Mouse (Mus musculus): Measurements from ENCODE around the gene Adprh. TPM values are rescaled to one million over a fixed set of nuclear protein-coding genes. Genes with fewer than 3 reads are reported as not detected.

The Adprh gene
- total and polyA plus RNA-seq, 3 experiments, result 23.4 to 27.9 (median 25.2) TPM

- peak overlapping the region; percentile 81 for H3K9ac ChIP-seq (ENCODE audit: low read depth, low read length)
- intact Hi-C loops (cut with DNase I), result loop anchor here (2.0 kb wide), 1 partner anchor 23 kb away; the partner anchor contains the start of gene Adprh
- no peaks in the 10 kb centered on the region for H3K36me3 ChIP-seq (ENCODE audit: control insufficient read depth, insufficient read depth, low read length)
- no peak overlapping the region; the same call in 1 of the 2 replicates for H3K4me3 ChIP-seq
- H3K4me1 ChIP-seq (ENCODE audit: control insufficient read depth, insufficient read depth, low read length), result peaks cover 2% of the 10 kb centered on the region
- no peaks in the 10 kb centered on the region for H3K27me3 ChIP-seq (ENCODE audit: control insufficient read depth, insufficient read depth, low read length)
- 38% methylated on average over 4 of the region's 4 CpGs for WGBS
- no peak for TF ChIP-seq CTCF (IDR thresholded peaks at IDR 0.05)
- TF ChIP-seq EP300 (IDR thresholded peaks at IDR 0.05; ENCODE audit: insufficient read depth, low read depth, low read length), result no peak
- no peak for TF ChIP-seq POLR2A (IDR thresholded peaks at IDR 0.05; ENCODE audit: insufficient read depth, low read depth, low read length)
- DNase-seq, result no peak
- no peaks in the 10 kb centered on the region for H3K79me2 ChIP-seq (replicated peaks; ENCODE audit: control insufficient read depth, insufficient read depth, low read length)
- H3K27ac ChIP-seq, result no peak overlapping the region; the same call in 1 of the 2 replicates
Measured at GRCm38 (mm10) chr16:38475681-38476311, 23.3 kb upstream of the Adprh start.

- no peak overlapping the region for H3K27ac ChIP-seq
- H3K4me1 ChIP-seq (ENCODE audit: control insufficient read depth, insufficient read depth, low read length), result peaks cover 2% of the 10 kb centered on the region
- WGBS, result 91% methylated on average over 9 of the region's 9 CpGs
- no peaks in the 10 kb centered on the region for H3K36me3 ChIP-seq (ENCODE audit: control insufficient read depth, insufficient read depth, low read length)
- no peaks in the 10 kb centered on the region for H3K27me3 ChIP-seq (ENCODE audit: control insufficient read depth, insufficient read depth, low read length)
- H3K9ac ChIP-seq (ENCODE audit: low read depth, low read length), result no peak overlapping the region
- DNase-seq, result no peak
- intact Hi-C loops (cut with DNase I), result no loop called here
- TF ChIP-seq POLR2A (IDR thresholded peaks at IDR 0.05; ENCODE audit: insufficient read depth, low read depth, low read length) (no peak), EP300 (IDR thresholded peaks at IDR 0.05; ENCODE audit: insufficient read depth, low read depth, low read length) (no peak)
- no peak overlapping the region for H3K4me3 ChIP-seq
- H3K79me2 ChIP-seq (replicated peaks; ENCODE audit: control insufficient read depth, insufficient read depth, low read length), result no peaks in the 10 kb centered on the region
Measured at GRCm38 (mm10) chr16:38474677-38475286, 22.3 kb upstream of the Adprh start.

- WGBS, result 84% methylated on average over 5 of the region's 5 CpGs
- DNase-seq, result no peak
- no peak overlapping the region for H3K4me3 ChIP-seq
- TF ChIP-seq POLR2A (IDR thresholded peaks at IDR 0.05; ENCODE audit: insufficient read depth, low read depth, low read length) (no peak), CTCF (IDR thresholded peaks at IDR 0.05) (no peak), EP300 (IDR thresholded peaks at IDR 0.05; ENCODE audit: insufficient read depth, low read depth, low read length) (no peak)
- no peak overlapping the region for H3K9ac ChIP-seq (ENCODE audit: low read depth, low read length)
- H3K27ac ChIP-seq, result no peak overlapping the region
- H3K79me2 ChIP-seq (replicated peaks; ENCODE audit: control insufficient read depth, insufficient read depth, low read length), result no peaks in the 10 kb centered on the region
- no peaks in the 10 kb centered on the region for H3K27me3 ChIP-seq (ENCODE audit: control insufficient read depth, insufficient read depth, low read length)
- intact Hi-C loops (cut with DNase I), result no loop called here
- H3K36me3 ChIP-seq (ENCODE audit: control insufficient read depth, insufficient read depth, low read length), result no peaks in the 10 kb centered on the region
- H3K4me1 ChIP-seq (ENCODE audit: control insufficient read depth, insufficient read depth, low read length), result peaks cover 2% of the 10 kb centered on the region
Measured at GRCm38 (mm10) chr16:38473661-38474060, 21.2 kb upstream of the Adprh start.

GRCm38 (mm10) chr16:38472507-38472873 is 20.0 kb upstream of the Adprh start:
- TF ChIP-seq CTCF (IDR thresholded peaks at IDR 0.05), result no peak
- TF ChIP-seq POLR2A (IDR thresholded peaks at IDR 0.05; ENCODE audit: insufficient read depth, low read depth, low read length), result no peak
- TF ChIP-seq EP300 (IDR thresholded peaks at IDR 0.05; ENCODE audit: insufficient read depth, low read depth, low read length), result no peak
- Histone ChIP-seq H3K36me3 (ENCODE audit: control insufficient read depth, insufficient read depth, low read length) (no peaks in the 10 kb centered on the region), H3K9ac (ENCODE audit: low read depth, low read length) (no peak overlapping the region), H3K4me3 (no peak overlapping the region), H3K27ac (no peak overlapping the region), H3K4me1 (ENCODE audit: control insufficient read depth, insufficient read depth, low read length) (peaks cover 2% of the 10 kb centered on the region), H3K27me3 (ENCODE audit: control insufficient read depth, insufficient read depth, low read length) (no peaks in the 10 kb centered on the region), H3K79me2 (replicated peaks; ENCODE audit: control insufficient read depth, insufficient read depth, low read length) (no peaks in the 10 kb centered on the region)
- no peak for DNase-seq
- intact Hi-C loops (cut with DNase I), result no loop called here
- 87% methylated on average over 5 of the region's 5 CpGs for WGBS

GRCm38 (mm10) chr16:38471697-38472506 is 19.4 kb upstream of the Adprh start:
- H3K27me3 ChIP-seq (ENCODE audit: control insufficient read depth, insufficient read depth, low read length), result no peaks in the 10 kb centered on the region
- H3K79me2 ChIP-seq (replicated peaks; ENCODE audit: control insufficient read depth, insufficient read depth, low read length), result no peaks in the 10 kb centered on the region
- peaks cover 2% of the 10 kb centered on the region for H3K4me1 ChIP-seq (ENCODE audit: control insufficient read depth, insufficient read depth, low read length)
- no peak for DNase-seq
- 53% methylated on average over 11 of the region's 11 CpGs for WGBS
- H3K27ac ChIP-seq, result no peak overlapping the region
- intact Hi-C loops (cut with DNase I), result no loop called here
- TF ChIP-seq POLR2A (IDR thresholded peaks at IDR 0.05; ENCODE audit: insufficient read depth, low read depth, low read length), result no peak
- TF ChIP-seq EP300 (IDR thresholded peaks at IDR 0.05; ENCODE audit: insufficient read depth, low read depth, low read length), result no peak
- no peak for TF ChIP-seq CTCF (IDR thresholded peaks at IDR 0.05)
- H3K36me3 ChIP-seq (ENCODE audit: control insufficient read depth, insufficient read depth, low read length), result no peaks in the 10 kb centered on the region
- no peak overlapping the region for H3K9ac ChIP-seq (ENCODE audit: low read depth, low read length)
- no peak overlapping the region for H3K4me3 ChIP-seq

Data from heart, adult 2 months (tissue).